Mouse (Mus musculus) forebrain, postnatal 0 days (tissue): ENCODE results near the gene Abr. TPM values are rescaled to one million over a fixed set of nuclear protein-coding genes. Genes with fewer than 3 reads are reported as not detected.

Experiments
- ATAC-seq: fragments of 200-750 bp; cut with Nextera tagmentation; 2 replicates; pipeline ENCODE4 v1.8.0; 2017; ENCODE audit warnings: mild to moderate bottlenecking, moderate library complexity
- DNase-seq: peaks from one replicate; pipeline ENCODE4 v3.0.0-alpha.2; 2015
- H3K27ac ChIP-seq: fragments of 300-500 bp; sonication (generic); 2 replicates; pipeline ENCODE4 v1.5.1; 2014; ENCODE audit warnings: low read depth, mild to moderate bottlenecking, antibody characterized with exemption, low read length, moderate library complexity, mixed read lengths
- H3K27me3 ChIP-seq: fragments of 300-500 bp; sonication (generic); 2 replicates; pipeline ENCODE4 v1.6.1; 2014; ENCODE audit warnings: mild to moderate bottlenecking, low read length, mixed read lengths; ENCODE audit not compliant: insufficient read depth
- H3K36me3 ChIP-seq: fragments of 300-500 bp; sonication (generic); 2 replicates; pipeline ENCODE4 v1.6.1; 2014; ENCODE audit warnings: mild to moderate bottlenecking, moderate library complexity; ENCODE audit not compliant: insufficient read depth
- H3K4me1 ChIP-seq: fragments of 300-500 bp; sonication (generic); 2 replicates; pipeline ENCODE4 v1.6.1; 2014; ENCODE audit warnings: antibody characterized with exemption; ENCODE audit not compliant: insufficient read depth
- H3K4me2 ChIP-seq: fragments of 300-500 bp; sonication (generic); 2 replicates; pipeline ENCODE4 v1.6.1; 2014; ENCODE audit warnings: low read depth, mild to moderate bottlenecking, moderate library complexity
- H3K4me3 ChIP-seq: fragments of 300-500 bp; sonication (generic); 2 replicates; pipeline ENCODE4 v1.5.1; 2014; ENCODE audit warnings: low read depth, low read length, mixed read lengths
- H3K9ac ChIP-seq: fragments of 300-500 bp; sonication (generic); 2 replicates; pipeline ENCODE4 v1.6.1; 2014; ENCODE audit warnings: mild to moderate bottlenecking
- H3K9me3 ChIP-seq: fragments of 300-500 bp; sonication (generic); 2 replicates; pipeline ENCODE4 v1.6.1; 2016; ENCODE audit warnings: low read length
- CTCF ChIP-seq: sonication (generic); IDR thresholded peaks from 2 replicates; pipeline ENCODE4 v1.5.1; 2016; ENCODE audit warnings: antibody characterized with exemption, control low read depth, low read depth
- whole genome bisulfite sequencing: fragments of 180-500 bp; shearing (Covaris S2); extraction: QIAGEN DNeasy Blood & Tissue Kit; methylation state at CpG from one replicate; pipeline ENCODE4 v1.1.7; 2014; 5-methylcytosine and 5-hydroxymethylcytosine counted together
- polyA plus RNA-seq: library from polyadenylated mRNA; unstranded; fragments of >200 nt; fragmentation: Nextera tagmentation; extraction: Ambion mirVana; gene quantifications from 2 replicates; pipeline ENCODE4 v1.2.1, GENCODE M21; 2015
- total RNA-seq: library from RNA; depleted of rRNA; stranded (reverse); fragments of >200 nt; gene quantifications from 2 replicates; pipeline ENCODE4 v1.2.3, GENCODE M21; 2014

Abr gene
- total and polyA plus RNA-seq, 2 experiments from 2014 or later, result 110 to 262 TPM

GRCm38 (mm10) chr11:76461696-76462095, 160.4 kb downstream of the Abr start:
- no peak for TF ChIP-seq CTCF
- no peaks in the 10 kb centered on the region for H3K9me3 ChIP-seq
- DNase-seq, result no peak
- 82% methylated on average over 5 of the region's 5 CpGs for WGBS
- H3K4me2 ChIP-seq, result no peak overlapping the region
- no peak overlapping the region for H3K27ac ChIP-seq
- no peaks in the 10 kb centered on the region for H3K27me3 ChIP-seq
- peaks cover 16% of the 10 kb centered on the region for H3K4me1 ChIP-seq
- no peak overlapping the region for H3K9ac ChIP-seq
- no peak overlapping the region for H3K4me3 ChIP-seq
- ATAC-seq, result no peak
- H3K36me3 ChIP-seq, result peaks cover 72% of the 10 kb centered on the region

- 70% methylated on average over 6 of the region's 6 CpGs for WGBS
- TF ChIP-seq CTCF, result no peak
- ATAC-seq, result no peak
Observed at GRCm38 (mm10) chr11:76461201-76461600, 160.9 kb downstream of the Abr start.

GRCm38 (mm10) chr11:76459489-76459888, 162.6 kb downstream of the Abr start:
- Histone ChIP-seq H3K4me2 (no peak overlapping the region), H3K36me3 (peaks cover 88% of the 10 kb centered on the region), H3K27ac (no peak overlapping the region), H3K9ac (no peak overlapping the region), H3K9me3 (no peaks in the 10 kb centered on the region), H3K4me3 (no peak overlapping the region), H3K4me1 (no peaks in the 10 kb centered on the region), H3K27me3 (no peaks in the 10 kb centered on the region)
- TF ChIP-seq CTCF, result peak; percentile 44
- ATAC-seq (no peak), DNase-seq (no peak)
- 70% methylated on average over 3 of the region's 3 CpGs for WGBS

More at GRCm38 (mm10) chr11:76461201-76461600, 160.9 kb downstream of the Abr start:
- H3K27ac ChIP-seq, result no peak overlapping the region
- H3K4me1 ChIP-seq, result peaks cover 12% of the 10 kb centered on the region
- no peaks in the 10 kb centered on the region for H3K27me3 ChIP-seq
- H3K4me3 ChIP-seq, result no peak overlapping the region
- DNase-seq, result no peak
- H3K9ac ChIP-seq, result no peak overlapping the region
- peaks cover 73% of the 10 kb centered on the region for H3K36me3 ChIP-seq
- no peak overlapping the region for H3K4me2 ChIP-seq
- no peaks in the 10 kb centered on the region for H3K9me3 ChIP-seq

GRCm38 (mm10) chr11:76458730-76459129, 163.4 kb downstream of the Abr start:
- no peak overlapping the region for H3K9ac ChIP-seq
- H3K9me3 ChIP-seq, result no peaks in the 10 kb centered on the region
- H3K27ac ChIP-seq, result no peak overlapping the region
- H3K36me3 ChIP-seq, result peaks cover 88% of the 10 kb centered on the region
- ATAC-seq, result no peak
- H3K4me2 ChIP-seq, result no peak overlapping the region
- DNase-seq, result no peak
- H3K4me3 ChIP-seq, result no peak overlapping the region
- TF ChIP-seq CTCF, result no peak
- H3K27me3 ChIP-seq, result no peaks in the 10 kb centered on the region
- no peaks in the 10 kb centered on the region for H3K4me1 ChIP-seq
- 75% methylated on average over 9 of the region's 9 CpGs for WGBS

GRCm38 (mm10) chr11:76456897-76457296, 165.2 kb downstream of the Abr start:
- Histone ChIP-seq H3K9ac (no peak overlapping the region), H3K27me3 (no peaks in the 10 kb centered on the region), H3K36me3 (peaks cover 84% of the 10 kb centered on the region), H3K4me1 (no peaks in the 10 kb centered on the region), H3K4me3 (no peak overlapping the region), H3K4me2 (no peak overlapping the region), H3K27ac (peak overlapping the region; percentile 54), H3K9me3 (no peaks in the 10 kb centered on the region)
- ATAC-seq, result no peak
- 66% methylated on average over 10 of the region's 10 CpGs for WGBS
- DNase-seq, result no peak
- TF ChIP-seq CTCF, result no peak

- no peaks in the 10 kb centered on the region for H3K27me3 ChIP-seq
- no peak overlapping the region for H3K9ac ChIP-seq
- H3K4me1 ChIP-seq, result no peaks in the 10 kb centered on the region
- DNase-seq, result peak; percentile 89
- H3K27ac ChIP-seq, result peak overlapping the region; percentile 54
- peak; percentile 97 for TF ChIP-seq CTCF
- H3K36me3 ChIP-seq, result peaks cover 84% of the 10 kb centered on the region
- no peak overlapping the region for H3K4me3 ChIP-seq
- 16% methylated on average over 6 of the region's 6 CpGs for WGBS
- H3K9me3 ChIP-seq, result no peaks in the 10 kb centered on the region
- H3K4me2 ChIP-seq, result no peak overlapping the region
- ATAC-seq, result peak; percentile 74
Observed at GRCm38 (mm10) chr11:76456233-76456632, 165.9 kb downstream of the Abr start.

GRCm38 (mm10) chr11:76454492-76454891, 167.6 kb downstream of the Abr start:
- peak; percentile 84 for DNase-seq
- ATAC-seq, result peak; percentile 30; the same call in 1 of the 2 replicates
- peaks cover 77% of the 10 kb centered on the region for H3K36me3 ChIP-seq

More at GRCm38 (mm10) chr11:76454492-76454891, 167.6 kb downstream of the Abr start:
- H3K27ac ChIP-seq, result no peak overlapping the region
- H3K4me2 ChIP-seq, result no peak overlapping the region
- H3K27me3 ChIP-seq, result no peaks in the 10 kb centered on the region
- H3K9me3 ChIP-seq, result no peaks in the 10 kb centered on the region
- no peak overlapping the region for H3K9ac ChIP-seq
- peak; percentile 91 for TF ChIP-seq CTCF
- 52% methylated on average over 5 of the region's 5 CpGs for WGBS
- H3K4me1 ChIP-seq, result peaks cover 12% of the 10 kb centered on the region
- H3K4me3 ChIP-seq, result no peak overlapping the region
